Mouse (Mus musculus): ENCODE measurements around the gene Wap.

DNA sequence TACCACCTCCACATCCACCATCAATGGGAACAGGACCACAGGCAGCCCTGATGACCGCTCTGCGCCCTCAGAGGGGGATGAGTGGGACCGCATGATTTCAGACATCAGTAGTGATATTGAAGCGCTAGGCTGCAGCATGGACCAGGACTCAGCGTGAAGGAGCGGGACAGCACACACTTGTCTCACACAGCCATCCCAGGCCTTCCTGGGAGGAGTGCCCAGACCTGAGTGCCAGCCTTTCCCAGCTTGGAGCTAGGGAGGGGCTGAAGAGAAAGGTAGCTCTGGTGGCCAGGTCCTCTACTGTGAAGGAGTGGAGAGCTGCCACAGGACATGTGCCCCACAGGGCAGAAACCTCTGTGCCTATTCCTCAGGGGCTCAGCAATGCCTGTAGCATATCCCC lies 42.2 kb downstream of the Wap start:
- TF ChIP-seq CTCF (IDR thresholded peaks at IDR 0.05; ENCODE audit: borderline replicate concordance, insufficient read depth, low read depth, low read length) (no peak), POLR2A (IDR thresholded peaks at IDR 0.05; ENCODE audit: borderline replicate concordance, insufficient read depth, low read length) (no peak)
